Mouse (Mus musculus): Measurements from ENCODE around the gene Myl3. TPM values are rescaled to one million over a fixed set of nuclear protein-coding genes. Genes with fewer than 3 reads are reported as not detected.

The Myl3 gene
- polyA plus RNA-seq, 1 experiment from 2014 or later: 13.8 TPM

DNA sequence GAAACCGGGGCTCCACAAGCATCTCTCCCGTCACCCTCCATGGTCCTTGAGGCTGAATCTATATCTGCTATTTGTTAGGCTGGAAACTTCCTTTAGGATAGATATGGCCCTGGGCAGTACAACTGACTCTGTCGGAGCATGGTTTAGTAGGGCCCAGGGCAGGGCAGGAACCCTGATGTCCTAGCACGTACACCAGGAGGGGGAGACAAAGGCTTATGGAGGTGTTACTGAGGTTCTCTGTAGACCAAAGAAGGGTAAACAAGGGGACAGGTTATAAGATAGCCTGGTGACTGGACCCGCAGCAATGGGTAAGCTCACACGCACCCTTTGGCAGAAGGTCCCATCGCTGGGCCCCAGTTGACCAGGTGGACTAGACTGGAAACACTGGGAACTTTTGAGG lies 36.9 kb downstream of the Myl3 start:
- DNase-seq (ENCODE audit: low spot score) (no peak), ATAC-seq (no peak)
- H3K4me2 ChIP-seq (replicated peaks; ENCODE audit: low read depth, low read length): no peak overlapping the region
- TF ChIP-seq EP300 (IDR thresholded peaks at IDR 0.05) (no peak), CTCF (IDR thresholded peaks at IDR 0.05) (no peak; the same call in 1 of the 2 replicates)
- WGBS: 80% methylated on average over 7 of the region's 7 CpGs
- no peaks in the 10 kb centered on the region for H3K9me3 ChIP-seq (ENCODE audit: low read length)
- no peaks in the 10 kb centered on the region; the same call in 1 of the 2 replicates for H3K4me1 ChIP-seq (ENCODE audit: insufficient read depth, low read depth, low read length)
- no peak overlapping the region for H3K4me3 ChIP-seq (ENCODE audit: low read depth, low read length)
- no peaks in the 10 kb centered on the region; the same call in 1 of the 2 replicates for H3K27me3 ChIP-seq (replicated peaks; ENCODE audit: insufficient read depth, low read length)
- H3K9ac ChIP-seq (replicated peaks; ENCODE audit: low read depth): no peak overlapping the region
- no peaks in the 10 kb centered on the region for H3K36me3 ChIP-seq (ENCODE audit: insufficient read depth, low read length)
- H3K27ac ChIP-seq (ENCODE audit: low read length): no peak overlapping the region

DNA sequence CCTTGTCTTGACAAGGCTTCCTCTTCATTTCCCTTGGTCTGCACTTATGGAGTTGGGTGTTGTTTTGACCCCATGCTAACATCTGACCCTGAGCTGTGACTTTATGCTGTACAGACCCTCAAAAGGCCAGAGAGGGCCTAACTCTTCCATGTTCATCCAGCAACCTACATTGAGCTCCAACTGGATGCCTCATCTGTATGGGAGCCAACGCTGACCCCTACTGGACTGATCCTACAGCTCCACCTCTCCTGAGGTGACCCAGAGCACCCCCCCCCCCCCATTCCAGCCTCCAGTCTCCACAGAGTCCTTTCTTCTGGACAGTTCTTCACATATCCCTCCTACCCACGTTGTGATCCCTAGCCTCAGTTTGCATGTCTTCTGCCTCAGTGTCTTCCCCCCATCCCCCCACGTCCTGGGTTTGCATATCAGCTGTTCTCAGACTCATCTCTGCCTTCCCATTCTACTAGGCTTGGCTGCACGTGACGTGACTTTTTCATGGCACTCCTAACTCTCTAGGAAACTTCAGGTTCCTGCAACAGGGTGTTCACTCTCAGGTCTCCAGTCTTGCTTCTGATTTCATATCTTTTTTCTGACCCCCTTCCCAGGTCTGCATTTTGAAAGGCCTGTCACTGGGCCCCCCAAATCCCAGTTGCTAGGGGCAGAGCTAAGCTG lies 37.7 kb downstream of the Myl3 start:
- no peaks in the 10 kb centered on the region for H3K9me3 ChIP-seq (ENCODE audit: low read length)
- H3K9ac ChIP-seq (replicated peaks; ENCODE audit: low read depth): no peak overlapping the region
- 66% methylated on average over 5 of the region's 5 CpGs for WGBS
- no peak overlapping the region for H3K4me3 ChIP-seq (ENCODE audit: low read depth, low read length)
- ATAC-seq: no peak
- no peaks in the 10 kb centered on the region; the same call in 1 of the 2 replicates for H3K27me3 ChIP-seq (replicated peaks; ENCODE audit: insufficient read depth, low read length)
- H3K4me2 ChIP-seq (replicated peaks; ENCODE audit: low read depth, low read length): no peak overlapping the region
- TF ChIP-seq CTCF (IDR thresholded peaks at IDR 0.05) (peak; percentile 56), EP300 (IDR thresholded peaks at IDR 0.05) (no peak)
- H3K4me1 ChIP-seq (ENCODE audit: insufficient read depth, low read depth, low read length): no peaks in the 10 kb centered on the region; the same call in 1 of the 2 replicates
- H3K27ac ChIP-seq (ENCODE audit: low read length): no peak overlapping the region
- DNase-seq (ENCODE audit: low spot score): peak; percentile 26
- no peaks in the 10 kb centered on the region for H3K36me3 ChIP-seq (ENCODE audit: insufficient read depth, low read length)

DNA sequence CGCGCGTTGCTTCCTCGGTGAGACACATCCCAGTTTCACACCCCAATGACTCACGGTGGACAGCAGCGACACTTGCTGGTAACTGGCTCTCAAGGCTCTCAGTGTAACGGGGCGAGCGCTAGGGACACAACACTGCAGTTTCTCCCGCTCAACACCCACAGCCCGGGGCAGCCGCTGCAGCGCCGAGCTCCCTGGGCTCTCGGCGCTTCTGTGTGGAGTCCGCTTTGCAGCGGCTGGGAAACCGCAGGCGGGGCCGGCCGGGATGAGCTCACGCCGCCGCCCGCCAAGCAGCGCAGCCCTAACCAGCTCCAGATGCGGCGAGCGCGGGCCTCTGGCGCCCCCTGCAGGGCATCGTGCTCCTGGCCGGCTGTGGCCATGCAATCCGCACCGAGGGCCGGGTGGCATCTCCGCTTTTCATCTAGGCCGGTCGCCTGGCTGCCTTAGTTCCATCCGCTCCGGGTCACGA lies 39.6 kb downstream of the Myl3 start:
- 0 out of 2 replicates have a peak overlapping the region, but pooled peaks have one; percentile 32 for H3K9ac ChIP-seq (replicated peaks; ENCODE audit: low read depth)
- H3K4me2 ChIP-seq (replicated peaks; ENCODE audit: low read depth, low read length): peak overlapping the region; percentile 78
- H3K4me3 ChIP-seq (ENCODE audit: low read depth, low read length): peak overlapping the region; percentile 39
- H3K36me3 ChIP-seq (ENCODE audit: insufficient read depth, low read length): no peaks in the 10 kb centered on the region
- ATAC-seq (peak; percentile 94), DNase-seq (ENCODE audit: low spot score) (peak; percentile 94)
- 0% methylated on average over 38 of the region's 43 CpGs for WGBS
- peak overlapping the region; percentile 54; the same call in 1 of the 2 replicates for H3K27ac ChIP-seq (ENCODE audit: low read length)
- peak; percentile 94 for TF ChIP-seq CTCF (IDR thresholded peaks at IDR 0.05)
- TF ChIP-seq EP300 (IDR thresholded peaks at IDR 0.05): no peak
- no peaks in the 10 kb centered on the region for H3K9me3 ChIP-seq (ENCODE audit: low read length)
- no peaks in the 10 kb centered on the region; the same call in 1 of the 2 replicates for H3K4me1 ChIP-seq (ENCODE audit: insufficient read depth, low read depth, low read length)
- no peaks in the 10 kb centered on the region; the same call in 1 of the 2 replicates for H3K27me3 ChIP-seq (replicated peaks; ENCODE audit: insufficient read depth, low read length)

DNA sequence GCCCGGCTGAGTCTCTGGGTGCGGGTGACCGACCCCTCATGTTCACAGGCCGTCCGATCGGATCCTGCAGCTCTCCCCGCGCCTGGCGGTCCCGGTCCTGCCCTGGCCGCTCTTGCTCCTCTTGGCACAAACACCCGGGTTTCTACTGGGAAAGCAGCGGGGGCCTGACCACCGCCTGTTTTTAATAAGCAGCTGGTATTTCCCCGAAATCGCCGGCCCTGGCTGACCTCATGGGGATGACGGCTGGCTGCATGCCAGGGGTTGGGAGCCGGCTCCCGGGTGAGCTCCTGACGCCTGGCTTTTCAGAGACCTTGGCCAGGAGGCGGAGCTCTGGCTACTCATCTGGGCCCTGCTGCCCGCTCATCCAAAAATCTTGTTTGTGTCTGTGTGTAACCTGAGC lies 40.1 kb downstream of the Myl3 start:
- Histone ChIP-seq H3K4me1 (ENCODE audit: insufficient read depth, low read depth, low read length) (no peaks in the 10 kb centered on the region; the same call in 1 of the 2 replicates), H3K9me3 (ENCODE audit: low read length) (no peaks in the 10 kb centered on the region), H3K4me2 (replicated peaks; ENCODE audit: low read depth, low read length) (peak overlapping the region; percentile 78), H3K4me3 (ENCODE audit: low read depth, low read length) (peak overlapping the region; percentile 39), H3K27ac (ENCODE audit: low read length) (peak overlapping the region; percentile 54; the same call in 1 of the 2 replicates), H3K9ac (replicated peaks; ENCODE audit: low read depth) (0 out of 2 replicates have a peak overlapping the region, but pooled peaks have one; percentile 32), H3K27me3 (replicated peaks; ENCODE audit: insufficient read depth, low read length) (no peaks in the 10 kb centered on the region; the same call in 1 of the 2 replicates), H3K36me3 (ENCODE audit: insufficient read depth, low read length) (no peaks in the 10 kb centered on the region)
- ATAC-seq (peak; percentile 72), DNase-seq (ENCODE audit: low spot score) (peak; percentile 80)
- WGBS: under 1% methylated on average over 20 of the region's 23 CpGs
- no peak for TF ChIP-seq EP300 (IDR thresholded peaks at IDR 0.05)
- no peak for TF ChIP-seq CTCF (IDR thresholded peaks at IDR 0.05)

DNA sequence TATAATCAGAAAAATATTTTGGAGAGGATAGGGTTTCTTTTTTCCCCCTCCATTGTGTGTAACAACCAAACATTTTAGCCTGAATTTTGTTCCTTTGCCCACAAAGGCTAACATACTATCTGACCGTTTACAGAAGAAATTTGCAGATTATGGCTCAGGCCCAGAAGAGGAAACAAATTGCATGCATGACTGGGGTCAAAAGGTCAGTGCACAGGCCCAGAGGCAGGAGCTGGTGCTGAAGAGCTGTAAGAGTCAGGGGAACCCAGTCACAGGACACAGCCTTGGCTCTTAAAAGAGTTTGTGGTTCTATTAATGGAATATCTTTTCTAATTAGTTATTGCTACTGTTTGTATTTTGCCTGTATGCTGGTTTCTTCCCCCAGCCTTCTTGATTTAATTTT lies 42.0 kb downstream of the Myl3 start:
- Histone ChIP-seq H3K4me1 (ENCODE audit: insufficient read depth, low read depth, low read length) (no peaks in the 10 kb centered on the region; the same call in 1 of the 2 replicates), H3K4me3 (ENCODE audit: low read depth, low read length) (no peak overlapping the region), H3K4me2 (replicated peaks; ENCODE audit: low read depth, low read length) (no peak overlapping the region), H3K27me3 (replicated peaks; ENCODE audit: insufficient read depth, low read length) (no peaks in the 10 kb centered on the region; the same call in 1 of the 2 replicates), H3K36me3 (ENCODE audit: insufficient read depth, low read length) (no peaks in the 10 kb centered on the region), H3K9ac (replicated peaks; ENCODE audit: low read depth) (no peak overlapping the region), H3K9me3 (ENCODE audit: low read length) (no peaks in the 10 kb centered on the region), H3K27ac (ENCODE audit: low read length) (no peak overlapping the region)
- DNase-seq (ENCODE audit: low spot score): no peak
- no peak for ATAC-seq
- no peak for TF ChIP-seq EP300 (IDR thresholded peaks at IDR 0.05)
- TF ChIP-seq CTCF (IDR thresholded peaks at IDR 0.05): no peak
- WGBS: 30% methylated on average over 1 of the region's 1 CpGs

DNA sequence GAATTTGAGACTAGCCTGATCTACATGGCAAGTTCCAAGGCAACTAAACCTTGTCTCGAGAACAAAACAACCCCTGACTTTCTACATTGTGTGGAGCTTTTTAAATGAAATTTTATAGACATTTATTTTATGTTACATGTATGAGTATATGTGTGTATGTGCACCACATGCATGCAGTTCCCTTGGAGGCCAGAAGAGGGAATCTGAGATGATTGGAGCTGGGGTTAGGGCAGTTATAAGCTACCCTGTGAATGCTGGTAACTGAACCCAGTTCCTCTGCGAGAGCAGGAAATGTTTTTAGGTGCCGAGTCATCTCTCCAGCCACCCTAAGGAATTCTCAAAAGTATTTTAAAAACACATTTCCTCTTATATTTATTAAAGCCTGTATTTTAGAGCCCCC lies 46.5 kb downstream of the Myl3 start:
- WGBS: 89% methylated on average over 3 of the region's 3 CpGs
- H3K4me1 ChIP-seq (ENCODE audit: insufficient read depth, low read depth, low read length): no peaks in the 10 kb centered on the region
- no peak for TF ChIP-seq EP300 (IDR thresholded peaks at IDR 0.05)
- TF ChIP-seq CTCF (IDR thresholded peaks at IDR 0.05): 0 out of 2 replicates have a peak, but pooled peaks have one; percentile 21
- no peaks in the 10 kb centered on the region for H3K9me3 ChIP-seq (ENCODE audit: low read length)
- H3K27ac ChIP-seq (ENCODE audit: low read length): no peak overlapping the region
- no peaks in the 10 kb centered on the region for H3K36me3 ChIP-seq (ENCODE audit: insufficient read depth, low read length)
- no peak for ATAC-seq
- no peak for DNase-seq (ENCODE audit: low spot score)
- H3K4me2 ChIP-seq (replicated peaks; ENCODE audit: low read depth, low read length): no peak overlapping the region
- H3K4me3 ChIP-seq (ENCODE audit: low read depth, low read length): no peak overlapping the region
- no peaks in the 10 kb centered on the region for H3K27me3 ChIP-seq (replicated peaks; ENCODE audit: insufficient read depth, low read length)
- H3K9ac ChIP-seq (replicated peaks; ENCODE audit: low read depth): no peak overlapping the region
